ENCODE assay signal across 10 mouse cellular contexts in genomic region chr14:75761028-75761805, GRCm38 (mm10). TPM values are rescaled to one million over a fixed set of nuclear protein-coding genes. Genes with fewer than 3 reads are reported as not detected.
A peak's percentile ranks its signal among the peaks of the same experiment; 100 is the strongest.
DNase-seq lines count a peak whose midpoint lies in the region; ATAC-seq and TF ChIP-seq lines count a peak whose summit lies in the region.
"Had no signal": no experiment of that assay in that cellular context is flagged by ENCODE, and none has a peak within 500 bp of the region (broad histone marks: within the 10 kb centered on the region; RNA-seq: fewer than 3 reads in every experiment).

No protein-coding gene starts in this region.

- H3K27me3 ChIP-seq in midbrain, embryonic 13.5 days = peaks cover 7% of the 10 kb centered on the region; the same call in 1 of the 2 replicates
- 0 out of 2 replicates have a peak, but pooled peaks cover 4% of the 10 kb centered on the region for H3K27me3 ChIP-seq in midbrain, embryonic 15.5 days (replicated peaks)
- no peaks in the 10 kb centered on the region for H3K27me3 ChIP-seq in liver, embryonic 14.5 days (ENCODE audit: control insufficient read depth, insufficient read depth, low read length)
- H3K27me3 ChIP-seq: heart, embryonic 15.5 days had no signal

- no peak overlapping the region for H3K4me2 ChIP-seq in midbrain, embryonic 13.5 days (replicated peaks)
- no peak overlapping the region for H3K4me2 ChIP-seq in midbrain, embryonic 15.5 days
- H3K4me2 ChIP-seq in liver, embryonic 14.5 days (ENCODE audit: low read depth) = peak overlapping the region; percentile 39; the same call in 1 of the 2 replicates
- H3K4me2 ChIP-seq: heart, embryonic 15.5 days had no signal

- no peak overlapping the region for H3K4me3 ChIP-seq in midbrain, embryonic 13.5 days (replicated peaks)
- no peak overlapping the region for H3K4me3 ChIP-seq in midbrain, embryonic 15.5 days
- no peak overlapping the region for H3K4me3 ChIP-seq in liver, embryonic 14.5 days (ENCODE audit: insufficient read depth in 1 of 2, low read depth in 2 of 2, low read length in 2 of 2)
- H3K4me3 ChIP-seq: heart, embryonic 15.5 days; myocyte had no signal

- WGBS in midbrain, embryonic 13.5 days = 66% methylated on average over 10 of the region's 10 CpGs
- 63% methylated on average over 10 of the region's 10 CpGs for WGBS in midbrain, embryonic 15.5 days
- 28% methylated on average over 10 of the region's 10 CpGs for WGBS in liver, embryonic 14.5 days (ENCODE audit: insufficient replicate concordance)

- no peak overlapping the region for H3K27ac ChIP-seq in midbrain, embryonic 13.5 days
- no peak overlapping the region for H3K27ac ChIP-seq in midbrain, embryonic 15.5 days
- H3K27ac ChIP-seq in liver, embryonic 14.5 days = peak overlapping the region; percentile 36
- H3K27ac ChIP-seq: heart, embryonic 15.5 days had no signal

- H3K9me3 ChIP-seq in midbrain, embryonic 13.5 days = no peaks in the 10 kb centered on the region
- no peaks in the 10 kb centered on the region for H3K9me3 ChIP-seq in midbrain, embryonic 15.5 days
- no peaks in the 10 kb centered on the region for H3K9me3 ChIP-seq in liver, embryonic 14.5 days (ENCODE audit: control insufficient read depth, low read length)
- H3K9me3 ChIP-seq: heart, embryonic 15.5 days had no signal

- TF ChIP-seq EP300 in liver, embryonic 14.5 days (IDR thresholded peaks at IDR 0.05; ENCODE audit: low read depth) = no peak

- peak; percentile 82 for TF ChIP-seq CTCF in liver, embryonic 14.5 days (IDR thresholded peaks at IDR 0.05; ENCODE audit: low read depth)

- DNase-seq in adrenal gland, adult 2 months = peak; percentile 43
- DNase-seq in adrenal gland, adult 8-10 months = no peak
- DNase-seq in cerebellum, postnatal 10 days = peak; percentile 59 to 74
- DNase-seq in heart, postnatal 4 days = peak; percentile 62
- peak; percentile 50 to 57 (median 52) for DNase-seq in liver, embryonic 14.5 days (ENCODE audit: low read depth in 3 of 3, low spot score in 3 of 3)
- DNase-seq in skeletal muscle tissue, adult 2 months (ENCODE audit: low read depth, low spot score) = peak; percentile 24

- no peaks in the 10 kb centered on the region for H3K4me1 ChIP-seq in midbrain, embryonic 13.5 days (replicated peaks)
- H3K4me1 ChIP-seq in midbrain, embryonic 15.5 days = no peaks in the 10 kb centered on the region
- peaks cover 4 to 5% of the 10 kb centered on the region in 2 experiments for H3K4me1 ChIP-seq in liver, embryonic 14.5 days (replicated peaks; ENCODE audit: control insufficient read depth in 2 of 2, insufficient read depth in 2 of 2, low read length in 1 of 2)
- H3K4me1 ChIP-seq: heart, embryonic 15.5 days had no signal

- peak; percentile 48; the same call in 1 of the 2 replicates for ATAC-seq in midbrain, embryonic 13.5 days
- ATAC-seq in midbrain, embryonic 15.5 days (replicated peaks) = no peak
- ATAC-seq in liver, embryonic 14.5 days (ENCODE audit: insufficient read depth) = peak; percentile 72

- H3K36me3 ChIP-seq in midbrain, embryonic 13.5 days = peaks cover 29% of the 10 kb centered on the region
- H3K36me3 ChIP-seq in midbrain, embryonic 15.5 days (replicated peaks) = no peaks in the 10 kb centered on the region; the same call in 1 of the 2 replicates
- peaks cover 2% of the 10 kb centered on the region; the same call in 1 of the 2 replicates for H3K36me3 ChIP-seq in liver, embryonic 14.5 days (replicated peaks; ENCODE audit: control insufficient read depth, insufficient read depth, low read depth)

- H3K9ac ChIP-seq in midbrain, embryonic 13.5 days (replicated peaks) = no peak overlapping the region
- H3K9ac ChIP-seq in midbrain, embryonic 15.5 days = no peak overlapping the region
- peak overlapping the region; percentile 18; the same call in 1 of the 2 replicates for H3K9ac ChIP-seq in liver, embryonic 14.5 days (replicated peaks)
- H3K9ac ChIP-seq: heart, embryonic 15.5 days had no signal

RNA-seq across cellular contexts. Expression of gene Cog3, which starts 6.9 kb away (rescaled TPM):
- 10 to 100 TPM; 22.1 to 27.4 TPM for total RNA-seq in adrenal gland, adult 2 months (2021)
- polyA plus RNA-seq in adrenal gland, adult 2 months (2012; rRNA removed) = 5.5 and 5.8 TPM in 2 replicates
- 10 to 100 TPM; 27.2 to 41.4 (median 37.6) TPM for total RNA-seq in adrenal gland, adult 8-10 months (2022)
- 20.5 and 21.4 TPM in 2 replicates for polyA plus RNA-seq in midbrain, embryonic 13.5 days (2015; fragmentation: Nextera tagmentation; extraction: Ambion mirVana)
- 19.1 and 19.8 TPM in 2 replicates for polyA plus RNA-seq in midbrain, embryonic 15.5 days (2015; fragmentation: Nextera tagmentation; extraction: Ambion mirVana)
- total RNA-seq in heart, postnatal 4 days (2021) = 10 to 100 TPM; 17.8 to 19.1 TPM
- 5.2 and 6.9 TPM in 2 replicates for polyA plus RNA-seq in liver, embryonic 14.5 days (2012; rRNA removed)
- polyA plus RNA-seq in liver, embryonic 14.5 days (2014; fragmentation: Nextera tagmentation; extraction: Ambion mirVana) = 7.3 and 7.8 TPM in 2 replicates

RNA-seq across cellular contexts. Expression of gene Slc25a30, which starts 25.6 kb away (rescaled TPM):
- total RNA-seq in adrenal gland, adult 2 months (2021) = 100 to 1,000 TPM; 162 to 208 TPM
- 21.2 and 24.5 TPM in 2 replicates for polyA plus RNA-seq in adrenal gland, adult 2 months (2012; rRNA removed)
- 100 to 1,000 TPM in 2 of 4 experiments, 10 to 100 TPM in 2; 88.4 to 209 (median 152) TPM for total RNA-seq in adrenal gland, adult 8-10 months (2022)
- polyA plus RNA-seq in midbrain, embryonic 13.5 days (2015; fragmentation: Nextera tagmentation; extraction: Ambion mirVana) = 9.4 and 11.8 TPM in 2 replicates
- 9.3 and 10.4 TPM in 2 replicates for polyA plus RNA-seq in midbrain, embryonic 15.5 days (2015; fragmentation: Nextera tagmentation; extraction: Ambion mirVana)
- 10 to 100 TPM; 17.5 to 20.3 TPM for total RNA-seq in heart, postnatal 4 days (2021)
- 2.6 and 3.8 TPM in 2 replicates for polyA plus RNA-seq in liver, embryonic 14.5 days (2012; rRNA removed)
- polyA plus RNA-seq in liver, embryonic 14.5 days (2014; fragmentation: Nextera tagmentation; extraction: Ambion mirVana) = 2.0 and 2.8 TPM in 2 replicates
